Mouse (Mus musculus) ovary, postnatal 14 days (tissue): ENCODE results near the gene Cpa5.

ENCODE experiments used
- DNase-seq: peaks from one replicate; pipeline ENCODE4 v3.0.0; 2022; ENCODE audit warnings: low spot score

Gene Cpa5

DNA sequence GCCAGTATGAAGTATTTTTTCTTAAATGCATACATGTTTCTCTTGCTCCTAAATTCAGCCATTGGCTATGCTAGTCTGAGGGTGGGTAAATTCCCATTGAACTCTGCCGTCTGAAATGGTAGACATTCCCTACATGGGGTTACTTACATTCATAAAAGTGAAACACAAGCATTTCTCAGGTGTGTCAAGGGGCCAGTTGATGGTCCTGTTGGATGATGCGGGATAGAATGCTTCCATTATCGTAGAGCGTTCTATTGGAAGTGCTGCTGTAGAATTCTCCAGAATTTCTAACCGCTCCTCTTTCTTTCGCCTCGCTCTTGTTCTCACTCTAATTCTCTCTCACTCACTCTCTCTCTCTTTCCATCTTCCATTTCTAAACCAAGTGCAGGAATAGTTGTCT lies at the start of gene Cpa5:
Gene Cpa5, plus strand, starts transcription at position 301 of the 400 bp plus-strand sequence.
- DNase-seq = no peak

DNA sequence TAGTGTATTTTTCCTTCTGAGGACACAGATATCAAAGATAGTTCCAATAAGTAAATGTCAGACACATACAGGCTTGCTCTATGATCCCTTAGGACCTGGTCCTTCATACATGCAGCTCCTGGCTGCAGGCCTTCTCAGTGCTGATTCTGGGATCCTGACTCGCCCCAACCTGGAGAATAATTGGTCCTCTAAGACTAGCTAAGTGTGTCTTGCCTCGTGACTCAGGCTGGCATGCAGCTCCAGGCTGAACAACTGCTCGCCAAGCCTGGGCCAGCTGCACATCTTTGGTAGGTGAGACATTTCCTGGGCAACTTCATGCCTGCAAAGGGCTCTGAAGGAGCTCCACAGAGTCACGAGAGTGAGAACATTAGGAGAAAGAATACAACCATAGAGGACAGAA lies 48.7 kb upstream of the Cpa5 start:
- DNase-seq = no peak

DNA sequence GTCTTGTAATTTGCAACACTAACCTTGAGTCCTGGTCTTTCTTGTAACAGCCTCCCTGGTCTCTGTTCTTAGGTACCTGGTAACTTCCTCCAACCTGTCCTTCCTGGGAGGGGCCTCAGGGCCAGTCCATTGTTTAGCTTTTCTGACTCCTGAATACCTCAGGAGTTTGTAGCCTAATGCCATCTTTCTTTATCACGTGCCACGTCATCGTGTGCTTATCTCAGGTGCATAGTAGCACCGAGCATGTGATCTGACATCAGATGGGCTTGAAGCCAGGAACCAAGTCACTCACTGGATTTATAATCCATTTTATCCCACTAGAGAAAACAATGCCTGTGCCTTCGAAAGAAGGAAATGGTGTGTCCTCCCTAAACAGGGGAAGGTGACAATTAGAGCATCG lies 47.2 kb upstream of the Cpa5 start:
- no peak for DNase-seq

DNA sequence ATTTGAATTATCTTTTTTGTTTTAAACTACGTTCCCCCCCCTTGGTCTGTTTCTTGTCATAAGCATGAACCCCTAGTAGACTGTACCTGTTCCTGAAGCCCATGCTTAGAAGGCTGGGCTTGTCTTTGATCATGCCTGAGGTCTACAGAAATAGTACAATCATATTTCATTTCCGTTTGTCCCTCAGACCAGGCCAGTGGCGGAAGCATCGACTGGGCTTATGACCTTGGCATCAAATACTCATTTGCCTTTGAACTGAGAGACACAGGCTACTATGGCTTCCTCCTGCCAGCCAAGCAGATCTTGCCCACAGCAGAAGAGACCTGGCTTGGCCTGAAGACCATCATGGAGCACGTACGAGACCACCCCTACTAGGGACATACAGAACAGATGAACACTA lies 46.8 kb upstream of the Cpa5 start:
- no peak for DNase-seq

DNA sequence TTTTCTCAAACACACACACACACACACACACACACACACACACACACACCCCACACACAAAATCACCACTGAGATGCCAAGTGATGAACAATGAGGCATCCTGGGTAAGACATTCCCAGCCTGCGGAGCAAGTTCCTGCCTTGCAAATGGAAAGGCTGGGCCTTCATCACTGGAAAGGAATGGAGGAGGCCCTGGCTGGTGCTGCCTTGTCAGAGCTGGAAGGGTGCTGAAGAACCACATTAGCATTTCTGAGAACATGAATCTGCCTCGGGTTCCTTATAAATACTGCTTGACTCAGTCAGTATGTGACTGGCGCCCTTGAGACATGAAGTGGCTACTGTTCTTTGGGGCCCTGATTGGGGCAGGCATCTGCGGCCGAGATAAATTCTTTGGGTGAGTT lies 42.7 kb upstream of the Cpa5 start, which contains the start of gene Cpa4:
Gene Cpa4, plus strand, starts transcription at position 301 of the 400 bp plus-strand sequence.
- no peak for DNase-seq

DNA sequence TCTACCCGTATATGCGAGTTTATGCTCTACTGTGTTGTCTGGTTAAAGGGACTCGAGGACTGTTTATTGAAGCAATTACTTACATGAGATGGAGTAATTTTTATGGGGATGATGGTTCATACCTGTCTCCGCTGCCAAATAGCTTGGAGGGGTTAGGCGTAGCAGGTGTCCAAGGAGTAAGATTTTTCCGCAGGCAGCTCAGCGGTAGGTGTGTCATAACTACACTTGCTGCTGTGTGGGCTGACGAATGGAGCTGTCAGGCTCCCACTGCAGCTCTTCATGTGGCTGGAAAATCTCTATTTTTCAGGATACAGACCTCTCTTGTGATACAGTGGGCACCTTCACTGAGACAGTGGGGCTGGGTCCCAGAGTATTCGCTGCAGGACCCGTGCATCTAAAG lies 41.5 kb upstream of the Cpa5 start:
- DNase-seq = no peak

DNA sequence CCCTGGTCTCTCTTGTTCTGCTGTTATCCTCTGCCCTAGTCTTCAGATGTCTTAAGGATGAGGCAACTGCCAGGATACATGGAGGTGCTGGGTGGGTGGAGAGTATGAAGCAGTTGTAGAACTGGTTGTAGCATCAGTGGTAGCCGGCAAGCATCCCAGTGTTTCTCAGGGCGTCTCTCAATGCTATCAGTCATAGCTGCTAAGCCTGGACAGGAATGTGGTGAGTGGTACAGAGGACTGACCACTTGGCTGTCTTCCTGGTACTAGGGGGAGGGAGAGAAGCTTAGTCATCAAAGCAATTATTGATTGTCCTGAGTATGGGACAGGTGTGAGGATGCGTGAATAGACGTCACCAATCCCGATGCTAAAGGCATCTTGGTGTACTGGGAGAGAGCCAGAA lies 40.8 kb upstream of the Cpa5 start:
- no peak for DNase-seq

DNA sequence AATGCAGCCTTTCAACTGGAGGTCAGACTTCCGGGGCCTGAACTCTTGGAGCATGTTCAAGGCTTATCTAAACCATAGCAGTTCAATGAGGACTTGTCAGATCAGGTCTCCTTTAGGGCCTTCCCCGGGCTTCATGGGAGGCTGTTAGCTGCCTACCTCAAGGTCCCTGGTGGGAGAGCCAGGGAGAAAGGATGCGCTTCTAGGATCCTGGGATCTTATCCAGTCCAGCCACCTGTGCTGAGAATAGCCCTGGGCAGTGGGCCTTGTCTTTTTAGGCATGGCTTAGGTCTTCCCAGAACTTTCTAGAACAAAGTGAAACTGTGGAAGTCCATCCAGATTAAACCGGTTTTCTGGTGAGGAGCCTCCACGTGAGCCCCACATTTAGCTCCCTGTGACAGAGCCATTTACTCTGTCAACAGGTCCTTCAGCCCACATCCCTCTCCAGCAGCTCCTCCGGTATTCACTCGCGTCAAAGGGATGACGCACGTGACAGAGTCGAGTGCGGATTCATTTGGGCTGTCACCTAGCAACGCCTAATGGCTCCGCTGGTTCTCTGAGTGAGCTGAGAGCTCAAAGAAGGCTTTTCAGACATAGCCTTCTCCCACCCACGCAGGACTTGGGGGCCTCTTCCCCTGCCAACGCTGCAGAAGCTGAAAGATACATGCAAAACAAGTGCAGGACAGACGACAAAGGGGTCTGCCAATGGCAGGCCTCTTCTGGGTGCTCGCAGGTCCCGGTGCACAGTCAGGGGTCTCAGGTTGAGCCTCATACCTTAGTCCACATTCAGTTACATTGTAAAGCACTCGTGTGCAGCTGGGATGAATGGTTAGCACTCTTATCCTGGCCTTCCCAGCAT lies 38.1 kb upstream of the Cpa5 start:
- DNase-seq = no peak

DNA sequence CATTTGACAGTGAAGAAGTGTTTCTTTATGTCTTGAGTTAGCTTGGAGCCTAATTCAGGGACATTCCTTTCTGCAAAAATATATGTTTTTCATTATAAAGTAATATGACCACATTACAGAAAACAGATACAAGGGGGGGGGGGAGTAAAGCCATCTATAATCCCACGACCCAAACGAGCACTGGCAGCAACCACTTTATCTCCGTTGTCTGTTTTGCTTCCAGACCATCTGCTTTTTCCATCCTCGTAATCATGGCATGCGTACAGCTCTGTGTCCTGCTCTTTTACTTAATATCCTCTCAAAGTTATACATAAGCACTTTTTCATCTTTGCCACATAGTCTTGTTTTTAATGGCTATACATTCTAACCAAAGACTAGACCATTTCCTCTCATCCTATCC lies 37.4 kb upstream of the Cpa5 start:
- no peak for DNase-seq

DNA sequence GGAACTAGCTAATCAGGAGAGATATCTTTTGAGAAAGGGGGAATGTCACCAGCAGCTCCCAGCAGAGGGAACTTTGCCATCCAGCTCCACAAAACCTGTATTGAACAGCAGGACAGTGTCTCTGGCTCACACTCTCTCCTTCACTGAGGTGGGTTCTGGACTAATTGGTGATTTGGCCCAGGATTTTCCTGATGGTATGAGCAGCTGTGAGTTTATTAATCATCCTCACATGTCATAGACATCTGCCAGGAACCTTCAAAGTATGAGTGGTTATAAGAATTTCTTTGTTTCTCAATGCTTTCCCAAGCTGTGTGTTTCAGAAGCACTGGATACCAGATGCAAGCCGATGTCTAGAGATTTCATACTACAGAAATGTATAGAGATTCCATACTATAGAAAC lies 35.9 kb upstream of the Cpa5 start:
- DNase-seq = no peak

DNA sequence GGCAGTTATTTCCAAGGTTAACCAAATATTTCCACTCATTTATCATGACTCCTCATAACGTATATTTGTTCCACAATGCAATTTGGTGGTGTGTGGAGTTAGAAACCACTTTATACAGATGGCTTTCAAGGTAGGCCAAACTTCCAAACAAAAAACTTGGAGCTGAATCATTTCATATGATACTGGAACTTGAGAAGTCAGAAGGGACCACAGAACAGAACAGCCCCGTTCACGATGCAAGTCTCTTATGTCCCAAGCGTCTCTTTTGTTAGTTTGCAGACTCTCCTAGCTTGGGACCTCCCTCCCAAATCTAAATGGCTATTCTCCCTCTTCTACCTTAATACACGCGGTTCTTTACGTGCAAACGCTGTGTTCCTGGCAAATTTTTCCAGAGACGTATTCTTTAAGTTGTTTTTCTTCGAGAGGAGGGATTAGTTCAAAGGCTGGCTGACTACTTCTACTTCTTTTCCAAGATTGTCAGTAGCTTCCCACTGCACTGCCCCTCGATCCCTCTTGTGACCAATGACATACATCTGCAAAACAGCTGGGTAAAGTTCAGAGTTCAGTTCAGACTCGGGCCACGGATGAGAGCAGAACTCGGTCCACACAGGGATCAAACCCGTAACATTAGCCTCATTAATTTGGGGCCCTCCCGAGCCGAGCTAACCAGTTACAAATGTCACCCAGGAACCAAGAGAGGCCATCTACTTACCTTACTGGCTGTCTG lies 34.2 kb upstream of the Cpa5 start:
- DNase-seq = no peak

DNA sequence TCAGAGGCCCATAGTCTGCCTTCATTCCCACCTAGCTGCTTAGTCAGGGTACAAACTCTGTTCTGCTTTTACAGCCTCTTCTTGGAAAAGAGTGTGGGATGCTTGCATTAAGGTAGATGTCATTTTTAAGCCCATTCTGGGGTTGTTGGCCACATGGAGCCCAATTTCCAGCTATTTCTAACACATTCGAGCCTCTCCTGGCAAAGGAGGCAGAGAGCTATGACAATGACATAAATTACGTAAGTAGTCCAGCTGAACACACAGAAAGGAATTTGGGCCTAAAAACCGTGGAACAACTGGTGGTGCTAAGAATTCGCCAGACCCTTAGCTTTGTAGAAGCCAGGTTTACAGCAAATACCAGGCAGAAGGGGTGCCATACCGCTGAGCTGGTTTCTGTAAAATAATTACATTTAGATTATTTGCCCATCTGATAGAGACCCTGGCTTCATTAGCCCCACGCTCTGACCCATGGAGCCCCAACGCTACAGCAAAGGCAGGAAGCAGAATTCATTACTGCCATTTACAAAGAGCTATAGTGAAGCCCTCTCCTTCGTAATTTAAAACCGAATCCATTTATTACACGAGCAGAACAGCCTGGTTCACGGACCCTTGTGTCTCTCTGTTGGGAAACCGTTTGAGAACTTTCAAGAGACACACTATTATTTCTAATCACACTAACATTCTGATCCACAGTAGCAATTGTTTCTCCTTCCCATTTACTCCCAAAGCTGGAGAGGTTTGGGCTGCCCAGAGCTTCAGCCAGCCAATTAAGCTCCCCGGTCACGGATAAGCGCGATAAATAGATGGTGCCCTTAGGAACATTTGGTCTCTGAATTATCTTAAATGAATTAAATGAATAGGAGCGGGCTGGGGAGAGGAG lies 30.6 kb upstream of the Cpa5 start:
- DNase-seq = no peak

DNA sequence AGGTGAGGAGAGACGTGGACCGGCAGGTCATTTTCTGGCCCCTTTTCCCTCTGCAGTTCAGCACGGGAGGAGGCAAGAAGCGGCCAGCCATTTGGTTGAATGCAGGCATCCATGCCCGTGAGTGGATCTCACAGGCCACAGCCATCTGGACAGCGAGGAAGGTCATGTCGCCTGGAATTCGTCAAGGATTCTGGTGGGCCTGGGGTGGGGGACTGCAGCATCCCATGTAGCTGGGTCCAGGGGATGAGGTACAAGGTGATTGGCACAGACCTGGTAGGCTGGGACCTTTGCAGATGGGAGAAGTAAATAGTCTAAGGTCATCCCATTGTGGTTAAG lies 30.0 kb upstream of the Cpa5 start:
- no peak for DNase-seq

DNA sequence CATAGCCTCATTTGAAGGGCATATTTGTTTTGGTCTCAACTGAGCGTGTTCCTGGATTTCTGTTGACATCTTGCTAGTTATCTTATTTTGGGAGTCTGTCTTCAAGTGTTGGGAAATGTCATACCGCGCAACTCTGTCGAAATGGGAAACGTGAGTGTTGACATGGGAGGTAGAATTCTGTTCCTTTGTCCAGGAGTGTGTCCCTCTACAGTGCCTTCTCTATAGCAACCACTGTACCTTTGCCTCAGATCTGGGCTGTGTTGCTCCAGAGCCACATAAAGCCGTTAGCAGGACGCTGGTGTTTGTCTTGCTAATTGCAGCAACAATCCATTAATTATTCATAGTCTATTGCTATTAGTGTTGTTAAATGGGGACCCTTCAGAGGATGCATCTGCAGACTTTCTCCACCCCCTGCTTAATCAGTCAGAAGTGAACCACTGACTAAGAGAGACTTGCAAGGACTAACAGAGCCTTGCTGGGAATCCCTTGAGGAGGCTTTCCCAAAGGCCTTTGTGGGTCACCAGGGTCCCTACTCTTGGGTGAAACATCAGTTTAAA lies 23.8 kb upstream of the Cpa5 start:
- no peak for DNase-seq

DNA sequence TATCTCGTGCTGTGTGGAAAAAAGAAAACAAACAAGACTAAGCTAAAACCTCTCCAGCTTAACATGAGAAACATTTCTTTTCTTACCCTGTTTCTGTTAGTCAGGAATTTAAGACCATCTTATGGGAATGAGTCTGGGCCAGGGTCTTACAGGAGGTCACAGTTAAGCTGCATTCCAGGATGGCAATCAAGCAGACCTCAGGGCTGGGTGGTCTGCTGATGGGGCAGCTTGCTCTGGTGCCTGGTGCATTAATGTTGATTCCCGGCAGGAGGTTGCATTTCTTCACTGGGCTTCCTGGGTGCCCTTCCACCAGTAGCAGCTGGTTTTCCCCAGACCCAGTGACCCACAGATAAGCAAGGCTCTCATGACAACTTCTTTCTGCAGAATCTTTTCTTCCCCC lies 21.0 kb upstream of the Cpa5 start:
- no peak for DNase-seq

DNA sequence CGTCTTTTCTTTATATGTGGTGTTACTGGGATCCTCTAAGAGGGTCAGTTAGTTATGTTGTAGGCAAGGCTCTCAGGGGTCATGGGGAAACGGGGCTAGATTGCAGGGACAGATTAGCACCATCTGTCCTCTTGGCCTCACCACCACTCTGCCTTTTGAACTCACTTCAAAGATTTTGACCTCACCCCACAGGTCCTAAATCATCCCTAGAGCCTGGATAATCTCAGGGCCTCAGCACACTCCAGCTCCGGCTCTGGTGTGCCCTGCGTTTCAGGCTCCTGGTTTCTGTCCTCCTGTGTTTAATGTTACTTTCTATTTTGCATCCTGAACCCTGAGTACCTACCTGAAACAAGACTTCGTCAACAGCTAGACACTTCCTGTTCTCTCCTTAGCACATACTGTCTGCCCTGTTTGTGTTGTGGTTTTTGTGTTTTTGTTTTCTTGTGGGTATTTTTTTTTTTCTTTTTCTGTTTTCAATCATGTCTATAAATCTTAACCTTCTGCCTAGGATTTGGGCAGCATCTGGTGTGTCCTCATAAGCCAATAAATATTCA lies 18.9 kb upstream of the Cpa5 start:
- no peak for DNase-seq

DNA sequence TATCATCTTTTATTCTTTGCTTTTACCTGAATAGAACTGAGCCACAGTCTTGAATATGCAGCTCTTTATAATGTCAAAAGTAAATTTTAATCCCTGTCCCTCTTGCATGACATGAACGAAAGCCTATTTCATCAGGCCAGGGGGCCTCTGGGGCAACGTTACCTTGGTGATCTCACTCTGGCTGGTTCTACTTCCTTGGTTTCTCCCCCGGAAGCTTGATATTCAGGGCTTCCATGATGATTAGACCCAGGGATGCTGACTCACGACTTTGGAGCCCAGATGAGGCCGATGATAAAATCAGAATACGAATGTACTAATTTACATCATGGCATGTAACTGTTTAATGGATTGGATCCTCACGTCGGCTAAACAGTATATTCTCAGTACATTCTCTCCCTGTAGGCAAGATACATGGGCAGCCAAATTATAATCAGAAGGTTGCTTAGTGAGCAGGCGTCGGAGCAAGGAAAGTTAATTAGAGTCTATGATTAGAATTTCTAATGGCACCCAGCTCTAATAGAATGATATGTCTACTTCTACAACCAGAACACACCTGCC lies 18.3 kb upstream of the Cpa5 start:
- DNase-seq = no peak

DNA sequence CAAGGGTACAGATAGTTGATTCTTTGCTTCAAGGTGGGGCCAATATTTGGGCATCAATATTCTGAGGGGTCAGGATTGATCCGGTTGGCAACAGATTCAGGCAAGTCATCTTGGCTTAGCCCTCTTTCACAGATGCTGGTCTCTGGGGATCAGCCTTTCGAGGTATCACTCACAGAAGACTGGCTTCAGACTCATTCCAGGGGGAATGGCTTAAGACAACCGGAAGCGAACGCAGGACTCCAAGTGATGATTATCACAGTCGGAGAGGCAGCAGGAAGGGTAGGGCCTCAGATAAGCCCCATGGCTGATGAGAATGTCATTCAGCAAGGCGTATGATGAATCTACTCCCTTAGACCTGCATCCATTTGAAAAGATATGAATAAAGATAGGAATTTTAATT lies 16.4 kb upstream of the Cpa5 start:
- DNase-seq = no peak

DNA sequence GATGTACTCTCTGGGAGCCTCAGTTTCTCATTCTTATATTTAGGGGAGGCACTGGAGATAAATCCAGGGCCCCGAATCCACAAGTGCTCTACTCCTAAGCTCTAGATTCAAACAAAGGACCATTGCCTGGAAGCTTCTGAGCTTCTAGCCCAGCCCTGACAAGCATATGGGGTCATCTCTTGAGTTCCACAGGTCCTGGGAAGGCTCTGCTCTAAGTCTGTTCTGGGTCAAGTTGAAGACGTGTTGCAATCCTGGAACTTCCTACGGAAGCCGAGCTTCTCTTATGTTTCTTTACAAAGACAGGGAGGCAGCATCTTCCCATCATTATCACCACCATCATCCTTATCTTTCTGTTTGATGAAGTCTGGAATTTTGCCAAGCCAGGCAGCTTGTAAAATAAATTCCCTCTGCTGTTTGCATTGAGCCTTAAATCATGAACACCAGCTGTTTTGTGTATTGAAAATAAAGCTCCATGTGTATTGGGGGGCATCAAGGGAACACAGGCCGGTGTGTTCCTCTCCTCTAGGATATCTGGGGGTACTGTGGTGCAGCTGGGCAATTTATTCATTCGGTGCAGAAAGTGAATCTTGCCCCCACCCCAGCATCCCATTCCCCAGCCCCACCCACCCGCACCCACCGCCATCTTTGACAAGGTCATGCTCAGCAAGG lies 14.4 kb upstream of the Cpa5 start:
- no peak for DNase-seq

DNA sequence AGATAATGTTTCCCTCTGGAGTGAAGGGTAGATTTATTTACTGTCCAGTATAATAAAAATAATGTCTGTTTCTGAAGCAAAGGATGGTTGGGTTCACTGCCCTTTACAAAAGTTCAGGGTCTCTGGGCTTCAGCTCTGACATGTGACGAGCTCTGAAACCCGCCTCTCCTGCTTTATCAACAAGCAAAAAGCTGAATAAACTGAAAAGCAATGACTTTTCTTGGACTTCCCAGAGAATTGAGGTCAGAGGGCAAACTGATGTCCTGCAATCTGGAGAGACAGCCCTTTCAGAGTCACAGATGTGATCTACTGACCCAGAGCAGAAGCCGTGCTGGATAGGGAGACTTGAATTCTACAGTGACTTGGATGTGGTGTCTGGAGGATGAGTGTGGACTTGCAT lies 10.8 kb upstream of the Cpa5 start:
- no peak for DNase-seq

DNA sequence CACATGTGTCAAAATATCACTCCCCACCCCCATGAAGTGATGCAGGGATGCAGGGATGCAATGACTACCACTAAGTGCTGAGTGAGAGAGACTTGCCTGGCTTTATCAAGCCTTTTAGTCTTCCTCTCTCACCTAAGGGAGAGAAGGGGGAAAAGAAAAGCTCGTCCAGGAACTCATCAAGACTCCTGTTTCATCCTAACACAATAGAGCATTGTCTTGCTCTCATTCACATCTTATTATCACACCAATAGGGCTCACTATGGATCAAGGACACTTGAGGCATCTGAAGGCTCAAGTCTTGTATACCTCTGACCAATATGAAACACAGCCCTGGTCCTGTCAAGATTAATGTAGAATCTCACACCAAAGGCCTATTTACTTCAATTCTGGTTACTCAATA lies 9.8 kb upstream of the Cpa5 start:
- no peak for DNase-seq
